12 mouse cellular contexts compared by ENCODE assay signal in genomic region chr11:55021458-55021857, GRCm38 (mm10). TPM values are rescaled to one million over a fixed set of nuclear protein-coding genes. Genes with fewer than 3 reads are reported as not detected.
A peak's percentile ranks its signal among the peaks of the same experiment; 100 is the strongest.
DNase-seq lines count a peak whose midpoint lies in the region; ATAC-seq and TF ChIP-seq lines count a peak whose summit lies in the region.
"Had no signal": no experiment of that assay in that cellular context is flagged by ENCODE, and none has a peak within 500 bp of the region (broad histone marks: within the 10 kb centered on the region; RNA-seq: fewer than 3 reads in every experiment).

No protein-coding gene starts in this region.

- no peak overlapping the region for H3K9ac ChIP-seq in hindbrain, embryonic 11.5 days (ENCODE audit: low read depth, low read length)
- H3K9ac ChIP-seq in lung, embryonic 15.5 days, result no peak overlapping the region
- H3K9ac ChIP-seq in heart, postnatal 0 days (replicated peaks; ENCODE audit: low read depth, low read length), result no peak overlapping the region
- peak overlapping the region; percentile 40; the same call in 1 of the 2 replicates for H3K9ac ChIP-seq in stomach, embryonic 16.5 days (ENCODE audit: low read length)

- no peak for ATAC-seq in hindbrain, embryonic 11.5 days (ENCODE audit: low FRiP score)
- no peak for ATAC-seq in lung, embryonic 15.5 days (ENCODE audit: borderline replicate concordance, extremely low read depth, low FRiP score, low TSS enrichment)
- ATAC-seq in heart, postnatal 0 days (ENCODE audit: insufficient read depth, low read depth), result no peak
- no peak for ATAC-seq in stomach, embryonic 16.5 days (ENCODE audit: insufficient read depth, low FRiP score)
- no peak for ATAC-seq in frontal cortex, adult (ENCODE audit: low TSS enrichment)

- DNase-seq in hindbrain, embryonic 10.5 days (ENCODE audit: low spot score), result no peak
- DNase-seq in hindbrain, embryonic 11.5 days (ENCODE audit: low spot score), result no peak
- no peak for DNase-seq in lung, postnatal 25 days (ENCODE audit: low spot score)
- no peak for DNase-seq in heart, postnatal 0 days (ENCODE audit: low spot score)
- DNase-seq: cerebellum, adult 18-20 months; right cerebral cortex, postnatal 25 days; thymus, postnatal 36 days had no signal

- H3K27me3 ChIP-seq in hindbrain, embryonic 10.5 days (ENCODE audit: insufficient read depth, poor library complexity, severe bottlenecking), result no peaks in the 10 kb centered on the region
- H3K27me3 ChIP-seq in hindbrain, embryonic 11.5 days (ENCODE audit: control insufficient read depth, insufficient read depth, low read length), result no peaks in the 10 kb centered on the region
- no peaks in the 10 kb centered on the region for H3K27me3 ChIP-seq in lung, embryonic 15.5 days
- no peaks in the 10 kb centered on the region for H3K27me3 ChIP-seq in heart, postnatal 0 days (ENCODE audit: control insufficient read depth, insufficient read depth, low read length)
- H3K27me3 ChIP-seq in stomach, embryonic 16.5 days (ENCODE audit: control insufficient read depth, insufficient read depth, low read length), result no peaks in the 10 kb centered on the region

- peak overlapping the region; percentile 6; the same call in 1 of the 2 replicates for H3K27ac ChIP-seq in hindbrain, embryonic 10.5 days
- H3K27ac ChIP-seq in hindbrain, embryonic 11.5 days (ENCODE audit: low read depth, low read length), result no peak overlapping the region
- peak overlapping the region; percentile 99 for H3K27ac ChIP-seq in lung, embryonic 15.5 days
- H3K27ac ChIP-seq in heart, postnatal 0 days (ENCODE audit: low read depth), result peak overlapping the region; percentile 93
- peak overlapping the region; percentile 96 for H3K27ac ChIP-seq in stomach, embryonic 16.5 days (ENCODE audit: low read length)
- H3K27ac ChIP-seq: left cerebral cortex, adult 2 months had no signal

- no peak for TF ChIP-seq EP300 in heart, postnatal 0 days (IDR thresholded peaks at IDR 0.05; ENCODE audit: low read depth)

- H3K4me2 ChIP-seq in hindbrain, embryonic 11.5 days (replicated peaks; ENCODE audit: low read depth, low read length), result no peak overlapping the region
- no peak overlapping the region for H3K4me2 ChIP-seq in lung, embryonic 15.5 days
- no peak overlapping the region for H3K4me2 ChIP-seq in heart, postnatal 0 days (ENCODE audit: low read depth, low read length)
- peak overlapping the region; percentile 46; the same call in 1 of the 2 replicates for H3K4me2 ChIP-seq in stomach, embryonic 16.5 days (ENCODE audit: low read depth, low read length)
- H3K4me2 ChIP-seq: liver, embryonic 11.5 days had no signal

- 0 out of 2 replicates have a peak, but pooled peaks cover 2% of the 10 kb centered on the region for H3K36me3 ChIP-seq in hindbrain, embryonic 10.5 days
- no peaks in the 10 kb centered on the region for H3K36me3 ChIP-seq in hindbrain, embryonic 11.5 days (ENCODE audit: control insufficient read depth, insufficient read depth, low read length)
- peaks cover 36% of the 10 kb centered on the region for H3K36me3 ChIP-seq in lung, embryonic 15.5 days
- H3K36me3 ChIP-seq in heart, postnatal 0 days (replicated peaks; ENCODE audit: control insufficient read depth, insufficient read depth, low read length), result peaks cover 52% of the 10 kb centered on the region
- peaks cover 7% of the 10 kb centered on the region; the same call in 1 of the 2 replicates for H3K36me3 ChIP-seq in stomach, embryonic 16.5 days (ENCODE audit: control insufficient read depth, insufficient read depth, low read length)

- peaks cover 66% of the 10 kb centered on the region for H3K4me1 ChIP-seq in hindbrain, embryonic 10.5 days (replicated peaks)
- H3K4me1 ChIP-seq in hindbrain, embryonic 11.5 days (replicated peaks; ENCODE audit: control insufficient read depth, insufficient read depth, low read length), result peaks cover 12% of the 10 kb centered on the region
- peaks cover 73% of the 10 kb centered on the region for H3K4me1 ChIP-seq in lung, embryonic 15.5 days
- H3K4me1 ChIP-seq in heart, postnatal 0 days (ENCODE audit: control insufficient read depth, insufficient read depth), result peaks cover 93% of the 10 kb centered on the region
- H3K4me1 ChIP-seq in stomach, embryonic 16.5 days (ENCODE audit: control insufficient read depth, insufficient read depth, low read length), result peaks cover 66% of the 10 kb centered on the region

- no peaks in the 10 kb centered on the region for H3K9me3 ChIP-seq in hindbrain, embryonic 10.5 days
- no peaks in the 10 kb centered on the region for H3K9me3 ChIP-seq in hindbrain, embryonic 11.5 days (ENCODE audit: control insufficient read depth, low read length)
- no peaks in the 10 kb centered on the region for H3K9me3 ChIP-seq in lung, embryonic 15.5 days
- no peaks in the 10 kb centered on the region for H3K9me3 ChIP-seq in heart, postnatal 0 days (replicated peaks; ENCODE audit: control insufficient read depth, low read length)
- no peaks in the 10 kb centered on the region for H3K9me3 ChIP-seq in stomach, embryonic 16.5 days (replicated peaks; ENCODE audit: control insufficient read depth, low read length)

- H3K4me3 ChIP-seq in hindbrain, embryonic 10.5 days, result no peak overlapping the region
- H3K4me3 ChIP-seq in hindbrain, embryonic 11.5 days (ENCODE audit: low read depth, low read length), result no peak overlapping the region
- H3K4me3 ChIP-seq in lung, embryonic 15.5 days, result no peak overlapping the region
- H3K4me3 ChIP-seq in heart, postnatal 0 days (ENCODE audit: low read depth, low read length), result no peak overlapping the region
- no peak overlapping the region for H3K4me3 ChIP-seq in stomach, embryonic 16.5 days (replicated peaks; ENCODE audit: low read length)
- H3K4me3 ChIP-seq: left cerebral cortex, adult 2 months had no signal

- TF ChIP-seq CTCF in heart, postnatal 0 days (IDR thresholded peaks at IDR 0.05; ENCODE audit: low read depth), result no peak

RNA-seq across cellular contexts. Expression of gene Anxa6, which starts 11.8 kb away (rescaled TPM):
- polyA plus RNA-seq in hindbrain, embryonic 10.5 days (2016; fragmentation: Nextera tagmentation; extraction: Ambion mirVana), result 61.0 and 68.8 TPM in 2 replicates
- polyA plus RNA-seq in hindbrain, embryonic 11.5 days (2014; fragmentation: Nextera tagmentation; extraction: Ambion mirVana), result 90.2 and 91.6 TPM in 2 replicates
- 422 and 428 TPM in 2 replicates for polyA plus RNA-seq in lung, embryonic 15.5 days (2015; fragmentation: Nextera tagmentation; extraction: Ambion mirVana)
- 306 and 424 TPM in 2 replicates for total RNA-seq in heart, postnatal 0 days (2014; rRNA removed; ENCODE audit: low replicate concordance)
- 250 and 254 TPM in 2 replicates for polyA plus RNA-seq in heart, postnatal 0 days (2015; fragmentation: Nextera tagmentation; extraction: Ambion mirVana)
- polyA plus RNA-seq in stomach, embryonic 16.5 days (2015; fragmentation: Nextera tagmentation; extraction: Ambion mirVana), result 364 and 365 TPM in 2 replicates

RNA-seq across cellular contexts. Expression of gene Ccdc69, which starts 56.5 kb away (rescaled TPM):
- 0.25 and 0.56 TPM in 2 replicates for polyA plus RNA-seq in hindbrain, embryonic 10.5 days (2016; fragmentation: Nextera tagmentation; extraction: Ambion mirVana)
- 0.36 and 1.1 TPM in 2 replicates for polyA plus RNA-seq in hindbrain, embryonic 11.5 days (2014; fragmentation: Nextera tagmentation; extraction: Ambion mirVana)
- polyA plus RNA-seq in lung, embryonic 15.5 days (2015; fragmentation: Nextera tagmentation; extraction: Ambion mirVana), result 2.9 and 3.8 TPM in 2 replicates
- total RNA-seq in heart, postnatal 0 days (2014; rRNA removed; ENCODE audit: low replicate concordance), result 17.6 and 22.2 TPM in 2 replicates
- 22.0 and 22.3 TPM in 2 replicates for polyA plus RNA-seq in heart, postnatal 0 days (2015; fragmentation: Nextera tagmentation; extraction: Ambion mirVana)
- 3.5 and 3.7 TPM in 2 replicates for polyA plus RNA-seq in stomach, embryonic 16.5 days (2015; fragmentation: Nextera tagmentation; extraction: Ambion mirVana)

RNA-seq across cellular contexts. Expression of gene Tnip1, which starts 58.7 kb away (rescaled TPM):
- 14.2 and 14.7 TPM in 2 replicates for polyA plus RNA-seq in hindbrain, embryonic 10.5 days (2016; fragmentation: Nextera tagmentation; extraction: Ambion mirVana)
- polyA plus RNA-seq in hindbrain, embryonic 11.5 days (2014; fragmentation: Nextera tagmentation; extraction: Ambion mirVana), result 9.8 and 10.3 TPM in 2 replicates
- 14.9 and 17.5 TPM in 2 replicates for polyA plus RNA-seq in lung, embryonic 15.5 days (2015; fragmentation: Nextera tagmentation; extraction: Ambion mirVana)
- 16.6 and 19.9 TPM in 2 replicates for total RNA-seq in heart, postnatal 0 days (2014; rRNA removed; ENCODE audit: low replicate concordance)
- 19.7 and 22.7 TPM in 2 replicates for polyA plus RNA-seq in heart, postnatal 0 days (2015; fragmentation: Nextera tagmentation; extraction: Ambion mirVana)
- polyA plus RNA-seq in stomach, embryonic 16.5 days (2015; fragmentation: Nextera tagmentation; extraction: Ambion mirVana), result 21.3 and 23.1 TPM in 2 replicates
